Mouse (Mus musculus): ENCODE measurements around the gene Plekhj1. TPM values are rescaled to one million over a fixed set of nuclear protein-coding genes. Genes with fewer than 3 reads are reported as not detected.

The Plekhj1 gene
- polyA plus RNA-seq, 1 experiment from 2014 or later: 143 TPM

- no peak overlapping the region for H3K4me3 ChIP-seq (replicated peaks; ENCODE audit: low read length)
- H3K4me2 ChIP-seq (ENCODE audit: low read length): no peak overlapping the region
- peaks cover 7% of the 10 kb centered on the region for H3K4me1 ChIP-seq (replicated peaks; ENCODE audit: control insufficient read depth, insufficient read depth, low read length)
- H3K36me3 ChIP-seq (ENCODE audit: control insufficient read depth, insufficient read depth): peaks cover 40% of the 10 kb centered on the region
- no peak overlapping the region for H3K9ac ChIP-seq (replicated peaks; ENCODE audit: low read depth, low read length)
- no peak for ATAC-seq
- no peaks in the 10 kb centered on the region for H3K9me3 ChIP-seq (ENCODE audit: control insufficient read depth, low read length)
- WGBS: 93% methylated on average over 4 of the region's 4 CpGs
- no peak overlapping the region for H3K27ac ChIP-seq (ENCODE audit: low read length)
- H3K27me3 ChIP-seq (replicated peaks; ENCODE audit: control insufficient read depth, insufficient read depth, low read length): no peaks in the 10 kb centered on the region
Observed at GRCm38 (mm10) chr10:80775731-80776130, 22.7 kb downstream of the Plekhj1 start.

DNA sequence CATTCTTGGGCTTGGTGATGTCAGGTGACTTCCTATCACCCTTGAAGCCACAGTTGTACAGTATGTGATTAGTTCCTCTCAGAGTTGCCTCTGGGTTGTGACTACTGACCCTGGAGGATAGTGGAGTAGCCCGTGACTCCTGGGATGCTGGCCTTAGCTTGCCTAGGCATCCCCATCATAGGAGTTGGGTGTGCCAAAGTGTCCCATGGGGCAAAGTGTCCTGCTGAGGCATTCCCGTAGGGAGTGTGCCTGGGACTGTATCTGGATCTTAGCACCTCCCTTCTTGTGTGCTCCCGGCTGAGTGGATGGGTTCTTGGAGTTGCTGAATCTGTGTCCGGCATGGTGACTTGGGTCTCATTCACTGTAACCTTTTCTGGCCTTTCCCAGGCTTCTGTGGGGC lies 23.4 kb downstream of the Plekhj1 start:
- ATAC-seq: 0 out of 2 replicates have a peak, but pooled peaks have one; percentile 16
- WGBS: 90% methylated on average over 4 of the region's 4 CpGs
- no peak overlapping the region for H3K27ac ChIP-seq (ENCODE audit: low read length)

GRCm38 (mm10) chr10:80774549-80774948 lies 23.9 kb downstream of the Plekhj1 start:
- ATAC-seq: peak; percentile 89
- WGBS: 47% methylated on average over 2 of the region's 2 CpGs
- Histone ChIP-seq H3K27ac (ENCODE audit: low read length) (peak overlapping the region; percentile 77), H3K4me1 (replicated peaks; ENCODE audit: control insufficient read depth, insufficient read depth, low read length) (peaks cover 7% of the 10 kb centered on the region), H3K9me3 (ENCODE audit: control insufficient read depth, low read length) (no peaks in the 10 kb centered on the region), H3K9ac (replicated peaks; ENCODE audit: low read depth, low read length) (peak overlapping the region; percentile 14; the same call in 1 of the 2 replicates), H3K27me3 (replicated peaks; ENCODE audit: control insufficient read depth, insufficient read depth, low read length) (no peaks in the 10 kb centered on the region), H3K4me3 (replicated peaks; ENCODE audit: low read length) (no peak overlapping the region), H3K36me3 (ENCODE audit: control insufficient read depth, insufficient read depth) (peaks cover 45% of the 10 kb centered on the region), H3K4me2 (ENCODE audit: low read length) (no peak overlapping the region)

More for the DNA sequence above, 23.4 kb downstream of the Plekhj1 start:
- no peak overlapping the region for H3K9ac ChIP-seq (replicated peaks; ENCODE audit: low read depth, low read length)
- no peaks in the 10 kb centered on the region for H3K27me3 ChIP-seq (replicated peaks; ENCODE audit: control insufficient read depth, insufficient read depth, low read length)
- no peaks in the 10 kb centered on the region for H3K9me3 ChIP-seq (ENCODE audit: control insufficient read depth, low read length)
- H3K4me3 ChIP-seq (replicated peaks; ENCODE audit: low read length): no peak overlapping the region
- H3K4me2 ChIP-seq (ENCODE audit: low read length): no peak overlapping the region
- peaks cover 45% of the 10 kb centered on the region for H3K36me3 ChIP-seq (ENCODE audit: control insufficient read depth, insufficient read depth)
- peaks cover 7% of the 10 kb centered on the region for H3K4me1 ChIP-seq (replicated peaks; ENCODE audit: control insufficient read depth, insufficient read depth, low read length)

DNA sequence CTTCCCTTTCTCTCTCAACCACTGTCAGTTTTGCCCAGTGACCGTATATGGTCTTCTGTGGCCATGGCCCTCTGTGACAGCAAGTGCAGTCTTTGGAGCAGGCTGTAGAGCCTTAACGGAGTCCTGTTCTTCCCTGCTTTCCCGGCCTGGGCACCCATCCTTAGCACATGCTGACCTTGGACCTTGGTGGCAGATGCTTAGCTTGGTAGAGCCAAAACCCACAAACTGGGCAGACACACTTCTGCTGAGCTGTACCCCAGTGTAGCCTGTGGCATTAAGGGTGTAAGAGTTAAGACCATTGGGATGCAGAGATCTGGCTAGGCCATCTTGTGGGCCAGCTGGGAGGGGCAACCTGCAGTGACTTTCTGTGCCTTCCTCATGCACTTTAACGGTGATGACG lies 24.6 kb downstream of the Plekhj1 start:
- Histone ChIP-seq H3K4me2 (ENCODE audit: low read length) (no peak overlapping the region), H3K9ac (replicated peaks; ENCODE audit: low read depth, low read length) (no peak overlapping the region), H3K27ac (ENCODE audit: low read length) (peak overlapping the region; percentile 77), H3K9me3 (ENCODE audit: control insufficient read depth, low read length) (no peaks in the 10 kb centered on the region), H3K36me3 (ENCODE audit: control insufficient read depth, insufficient read depth) (peaks cover 47% of the 10 kb centered on the region), H3K4me3 (replicated peaks; ENCODE audit: low read length) (no peak overlapping the region), H3K4me1 (replicated peaks; ENCODE audit: control insufficient read depth, insufficient read depth, low read length) (peaks cover 7% of the 10 kb centered on the region), H3K27me3 (replicated peaks; ENCODE audit: control insufficient read depth, insufficient read depth, low read length) (no peaks in the 10 kb centered on the region)
- ATAC-seq: no peak
- 90% methylated on average over 5 of the region's 5 CpGs for WGBS

- no peaks in the 10 kb centered on the region for H3K4me1 ChIP-seq (replicated peaks; ENCODE audit: control insufficient read depth, insufficient read depth, low read length)
- no peak overlapping the region for H3K9ac ChIP-seq (replicated peaks; ENCODE audit: low read depth, low read length)
- no peaks in the 10 kb centered on the region for H3K9me3 ChIP-seq (ENCODE audit: control insufficient read depth, low read length)
- no peak overlapping the region for H3K4me3 ChIP-seq (replicated peaks; ENCODE audit: low read length)
- H3K27ac ChIP-seq (ENCODE audit: low read length): no peak overlapping the region
- H3K27me3 ChIP-seq (replicated peaks; ENCODE audit: control insufficient read depth, insufficient read depth, low read length): no peaks in the 10 kb centered on the region
- no peak for ATAC-seq
- 93% methylated on average over 6 of the region's 6 CpGs for WGBS
- H3K4me2 ChIP-seq (ENCODE audit: low read length): no peak overlapping the region
- H3K36me3 ChIP-seq (ENCODE audit: control insufficient read depth, insufficient read depth): peaks cover 50% of the 10 kb centered on the region
Observed at GRCm38 (mm10) chr10:80768365-80768764, 30.1 kb downstream of the Plekhj1 start.

DNA sequence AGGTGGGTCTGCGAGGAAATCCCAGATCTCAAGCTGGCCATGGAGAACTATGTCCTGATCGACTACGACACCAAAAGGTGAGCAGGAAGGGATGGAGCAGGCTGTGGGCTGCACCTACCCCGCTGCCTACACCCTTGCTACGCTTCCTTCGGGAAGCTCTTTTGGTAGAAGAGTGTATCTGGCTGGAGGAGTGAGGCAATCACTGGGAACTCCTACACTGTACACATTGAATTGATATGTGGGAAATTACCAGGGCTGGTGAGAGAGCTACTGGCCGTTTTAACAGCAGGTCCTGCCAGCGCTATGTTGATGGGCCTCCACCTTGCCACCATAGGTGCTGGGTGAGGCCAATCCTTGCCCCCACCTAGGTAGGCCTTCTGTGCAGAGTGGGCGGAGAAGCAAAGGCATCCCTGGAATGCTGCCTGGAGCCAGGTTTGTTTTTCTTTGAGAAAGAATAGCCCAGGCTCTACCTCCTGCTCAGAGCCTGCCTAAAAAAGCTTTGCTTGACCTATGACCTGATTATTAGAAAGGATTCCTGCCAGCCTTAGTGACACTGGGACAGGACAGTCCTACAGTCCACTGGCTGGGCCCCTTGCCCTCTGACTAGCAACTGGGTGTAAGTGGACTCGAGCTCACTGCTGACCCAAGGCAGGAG lies 32.1 kb downstream of the Plekhj1 start:
- Histone ChIP-seq H3K36me3 (ENCODE audit: control insufficient read depth, insufficient read depth) (peaks cover 33% of the 10 kb centered on the region), H3K4me1 (replicated peaks; ENCODE audit: control insufficient read depth, insufficient read depth, low read length) (no peaks in the 10 kb centered on the region), H3K27ac (ENCODE audit: low read length) (no peak overlapping the region)

GRCm38 (mm10) chr10:80765746-80766145 lies 32.7 kb downstream of the Plekhj1 start:
- Histone ChIP-seq H3K4me1 (replicated peaks; ENCODE audit: control insufficient read depth, insufficient read depth, low read length) (peaks cover 3% of the 10 kb centered on the region; the same call in 1 of the 2 replicates), H3K27me3 (replicated peaks; ENCODE audit: control insufficient read depth, insufficient read depth, low read length) (no peaks in the 10 kb centered on the region), H3K36me3 (ENCODE audit: control insufficient read depth, insufficient read depth) (peaks cover 29% of the 10 kb centered on the region), H3K9me3 (ENCODE audit: control insufficient read depth, low read length) (no peaks in the 10 kb centered on the region), H3K4me3 (replicated peaks; ENCODE audit: low read length) (no peak overlapping the region), H3K27ac (ENCODE audit: low read length) (no peak overlapping the region), H3K9ac (replicated peaks; ENCODE audit: low read depth, low read length) (no peak overlapping the region), H3K4me2 (ENCODE audit: low read length) (no peak overlapping the region)
- 97% methylated on average over 2 of the region's 2 CpGs for WGBS
- no peak for ATAC-seq

More for the DNA sequence above, 32.1 kb downstream of the Plekhj1 start:
- H3K9ac ChIP-seq (replicated peaks; ENCODE audit: low read depth, low read length): no peak overlapping the region
- 85% methylated on average over 10 of the region's 10 CpGs for WGBS
- H3K9me3 ChIP-seq (ENCODE audit: control insufficient read depth, low read length): no peaks in the 10 kb centered on the region
- H3K27me3 ChIP-seq (replicated peaks; ENCODE audit: control insufficient read depth, insufficient read depth, low read length): no peaks in the 10 kb centered on the region
- H3K4me3 ChIP-seq (replicated peaks; ENCODE audit: low read length): no peak overlapping the region
- H3K4me2 ChIP-seq (ENCODE audit: low read length): no peak overlapping the region
- no peak for ATAC-seq

GRCm38 (mm10) chr10:80763502-80763901 lies 34.9 kb downstream of the Plekhj1 start:
- Histone ChIP-seq H3K9me3 (ENCODE audit: control insufficient read depth, low read length) (no peaks in the 10 kb centered on the region), H3K4me1 (replicated peaks; ENCODE audit: control insufficient read depth, insufficient read depth, low read length) (peaks cover 10% of the 10 kb centered on the region), H3K27me3 (replicated peaks; ENCODE audit: control insufficient read depth, insufficient read depth, low read length) (no peaks in the 10 kb centered on the region), H3K36me3 (ENCODE audit: control insufficient read depth, insufficient read depth) (peaks cover 21% of the 10 kb centered on the region), H3K27ac (ENCODE audit: low read length) (no peak overlapping the region), H3K4me3 (replicated peaks; ENCODE audit: low read length) (no peak overlapping the region), H3K9ac (replicated peaks; ENCODE audit: low read depth, low read length) (no peak overlapping the region), H3K4me2 (ENCODE audit: low read length) (no peak overlapping the region)
- WGBS: 93% methylated on average over 2 of the region's 2 CpGs
- ATAC-seq: no peak

- Histone ChIP-seq H3K4me2 (ENCODE audit: low read length) (no peak overlapping the region), H3K9me3 (ENCODE audit: control insufficient read depth, low read length) (no peaks in the 10 kb centered on the region), H3K36me3 (ENCODE audit: control insufficient read depth, insufficient read depth) (peaks cover 9% of the 10 kb centered on the region; the same call in 1 of the 2 replicates), H3K27me3 (replicated peaks; ENCODE audit: control insufficient read depth, insufficient read depth, low read length) (no peaks in the 10 kb centered on the region), H3K4me1 (replicated peaks; ENCODE audit: control insufficient read depth, insufficient read depth, low read length) (peaks cover 27% of the 10 kb centered on the region), H3K4me3 (replicated peaks; ENCODE audit: low read length) (no peak overlapping the region), H3K27ac (ENCODE audit: low read length) (no peak overlapping the region), H3K9ac (replicated peaks; ENCODE audit: low read depth, low read length) (no peak overlapping the region)
- WGBS: 69% methylated on average over 3 of the region's 3 CpGs
- ATAC-seq: no peak
Observed at GRCm38 (mm10) chr10:80761821-80762220, 36.6 kb downstream of the Plekhj1 start.
